Mouse (Mus musculus): Measurements from ENCODE around the gene Manbal. TPM values are rescaled to one million over a fixed set of nuclear protein-coding genes. Genes with fewer than 3 reads are reported as not detected.

Manbal gene
- polyA plus RNA-seq, 1 experiment from 2014 or later, result 111 TPM

DNA sequence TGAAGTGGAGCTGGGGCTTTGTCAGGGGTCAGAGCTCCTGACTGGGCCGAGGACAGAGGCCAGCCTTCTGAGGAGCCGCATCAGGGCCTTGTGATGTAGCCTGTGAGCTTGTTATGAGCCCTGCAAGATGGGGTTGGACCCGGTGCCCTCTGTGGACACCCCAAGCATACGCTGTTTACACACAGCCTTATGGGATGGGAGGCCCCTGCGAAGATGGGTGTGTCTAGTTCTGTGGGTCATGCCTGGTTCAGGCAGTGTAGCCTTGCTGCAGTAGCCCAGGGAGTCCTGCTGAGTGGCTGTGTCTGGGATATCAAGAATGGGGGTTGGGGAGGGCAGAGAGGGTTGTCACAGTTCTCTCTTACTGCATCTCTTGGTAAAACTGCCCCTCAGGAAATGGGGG lies 64.5 kb downstream of the Manbal start:
- H3K27me3 ChIP-seq (ENCODE audit: control insufficient read depth, insufficient read depth, low read depth, low read length), result no peaks in the 10 kb centered on the region

DNA sequence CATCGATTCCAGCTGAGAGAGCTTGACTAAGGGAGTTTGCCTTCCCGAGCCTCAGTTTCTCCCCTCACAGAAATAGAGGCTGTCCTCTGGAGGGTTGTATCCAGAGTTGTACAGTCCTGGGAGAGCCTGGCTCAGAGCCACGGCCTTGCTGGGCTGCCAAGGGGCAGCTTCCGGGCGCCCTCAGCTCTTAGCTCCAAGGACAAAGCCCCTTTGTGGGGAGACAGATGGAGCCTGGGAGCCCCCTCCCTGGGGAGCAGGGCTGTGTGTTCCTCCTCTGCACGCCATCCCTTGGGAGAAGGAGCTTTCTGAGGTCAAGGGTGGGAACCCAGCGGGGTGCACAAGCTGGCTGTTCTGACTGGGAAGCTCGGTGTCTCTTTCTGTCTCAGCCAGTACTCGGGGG lies 65.1 kb downstream of the Manbal start:
- no peak overlapping the region for H3K9ac ChIP-seq (ENCODE audit: low read depth, low read length)
- 51% methylated on average over 8 of the region's 9 CpGs for WGBS
- H3K4me1 ChIP-seq (ENCODE audit: control insufficient read depth, insufficient read depth, low read length), result peaks cover 56% of the 10 kb centered on the region

More for the DNA sequence above, 64.5 kb downstream of the Manbal start:
- Histone ChIP-seq H3K9me3 (replicated peaks; ENCODE audit: control insufficient read depth, low read length, poor library complexity, severe bottlenecking) (no peaks in the 10 kb centered on the region), H3K4me1 (ENCODE audit: control insufficient read depth, insufficient read depth, low read length) (peaks cover 60% of the 10 kb centered on the region), H3K36me3 (ENCODE audit: control insufficient read depth, insufficient read depth, low read length) (peaks cover 3% of the 10 kb centered on the region), H3K4me3 (ENCODE audit: low read depth, low read length) (no peak overlapping the region), H3K4me2 (ENCODE audit: low read length) (no peak overlapping the region), H3K27ac (ENCODE audit: low read length) (peak overlapping the region; percentile 33), H3K9ac (ENCODE audit: low read depth, low read length) (0 out of 2 replicates have a peak overlapping the region, but pooled peaks have one; percentile 32)
- ATAC-seq, result no peak
- WGBS, result 71% methylated on average over 5 of the region's 5 CpGs

DNA sequence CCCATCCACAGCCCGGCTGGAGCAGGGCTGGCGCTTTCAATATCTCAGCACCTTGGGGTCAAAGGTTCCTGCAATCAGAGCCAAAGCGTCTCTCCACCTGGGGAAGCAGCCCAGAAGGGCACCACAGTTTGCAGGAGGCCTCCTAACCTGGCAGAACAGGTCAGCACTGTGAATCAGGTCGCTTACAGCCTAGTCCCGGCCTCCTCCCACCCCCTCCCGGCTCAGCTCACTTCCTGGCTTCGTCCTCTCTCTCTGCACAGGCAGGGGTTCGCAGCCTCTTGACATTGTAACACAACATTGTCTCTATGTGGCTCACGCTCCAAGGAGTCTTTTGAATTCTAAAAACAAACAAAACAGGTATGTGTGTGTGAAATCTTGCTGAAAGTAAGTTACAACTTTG lies 66.6 kb downstream of the Manbal start:
- Histone ChIP-seq H3K36me3 (ENCODE audit: control insufficient read depth, insufficient read depth, low read length) (peaks cover 3% of the 10 kb centered on the region), H3K4me3 (ENCODE audit: low read depth, low read length) (no peak overlapping the region), H3K4me1 (ENCODE audit: control insufficient read depth, insufficient read depth, low read length) (peaks cover 43% of the 10 kb centered on the region), H3K9me3 (replicated peaks; ENCODE audit: control insufficient read depth, low read length, poor library complexity, severe bottlenecking) (no peaks in the 10 kb centered on the region), H3K4me2 (ENCODE audit: low read length) (no peak overlapping the region), H3K9ac (ENCODE audit: low read depth, low read length) (0 out of 2 replicates have a peak overlapping the region, but pooled peaks have one; percentile 17), H3K27ac (ENCODE audit: low read length) (peak overlapping the region; percentile 58), H3K27me3 (ENCODE audit: control insufficient read depth, insufficient read depth, low read depth, low read length) (no peaks in the 10 kb centered on the region)
- 45% methylated on average over 9 of the region's 9 CpGs for WGBS
- ATAC-seq, result no peak

More for the DNA sequence above, 65.1 kb downstream of the Manbal start:
- H3K27ac ChIP-seq (ENCODE audit: low read length), result peak overlapping the region; percentile 43
- H3K27me3 ChIP-seq (ENCODE audit: control insufficient read depth, insufficient read depth, low read depth, low read length), result no peaks in the 10 kb centered on the region
- H3K36me3 ChIP-seq (ENCODE audit: control insufficient read depth, insufficient read depth, low read length), result peaks cover 3% of the 10 kb centered on the region
- H3K4me2 ChIP-seq (ENCODE audit: low read length), result no peak overlapping the region
- H3K4me3 ChIP-seq (ENCODE audit: low read depth, low read length), result no peak overlapping the region
- ATAC-seq, result peak; percentile 55
- no peaks in the 10 kb centered on the region for H3K9me3 ChIP-seq (replicated peaks; ENCODE audit: control insufficient read depth, low read length, poor library complexity, severe bottlenecking)

DNA sequence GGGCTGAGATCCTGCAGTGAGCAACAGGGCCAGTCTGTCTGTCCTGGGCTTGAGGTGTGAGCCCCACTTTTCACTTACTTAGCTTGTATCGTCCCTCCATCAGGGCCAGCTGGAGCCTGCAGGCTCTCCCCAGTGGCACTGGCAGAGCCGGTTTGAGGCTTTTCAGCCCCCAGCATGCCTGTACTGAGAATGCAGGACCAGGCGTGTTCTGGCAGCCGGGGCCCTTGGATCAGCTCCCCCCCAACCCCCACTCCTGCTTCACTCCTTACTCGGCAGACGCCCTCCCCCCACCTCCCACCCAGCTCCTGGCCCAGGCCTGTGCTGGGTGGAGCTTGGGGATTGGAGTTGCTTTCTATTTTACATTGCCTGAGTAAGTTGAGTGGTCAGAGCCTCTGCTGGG lies 67.1 kb downstream of the Manbal start:
- Histone ChIP-seq H3K9ac (ENCODE audit: low read depth, low read length) (0 out of 2 replicates have a peak overlapping the region, but pooled peaks have one; percentile 17), H3K4me2 (ENCODE audit: low read length) (no peak overlapping the region), H3K27ac (ENCODE audit: low read length) (peak overlapping the region; percentile 58), H3K4me1 (ENCODE audit: control insufficient read depth, insufficient read depth, low read length) (peaks cover 39% of the 10 kb centered on the region), H3K36me3 (ENCODE audit: control insufficient read depth, insufficient read depth, low read length) (peaks cover 3% of the 10 kb centered on the region; the same call in 1 of the 2 replicates), H3K27me3 (ENCODE audit: control insufficient read depth, insufficient read depth, low read depth, low read length) (no peaks in the 10 kb centered on the region), H3K9me3 (replicated peaks; ENCODE audit: control insufficient read depth, low read length, poor library complexity, severe bottlenecking) (no peaks in the 10 kb centered on the region), H3K4me3 (ENCODE audit: low read depth, low read length) (no peak overlapping the region)
- peak; percentile 36; the same call in 1 of the 2 replicates for ATAC-seq
- WGBS, result 12% methylated on average over 6 of the region's 6 CpGs

DNA sequence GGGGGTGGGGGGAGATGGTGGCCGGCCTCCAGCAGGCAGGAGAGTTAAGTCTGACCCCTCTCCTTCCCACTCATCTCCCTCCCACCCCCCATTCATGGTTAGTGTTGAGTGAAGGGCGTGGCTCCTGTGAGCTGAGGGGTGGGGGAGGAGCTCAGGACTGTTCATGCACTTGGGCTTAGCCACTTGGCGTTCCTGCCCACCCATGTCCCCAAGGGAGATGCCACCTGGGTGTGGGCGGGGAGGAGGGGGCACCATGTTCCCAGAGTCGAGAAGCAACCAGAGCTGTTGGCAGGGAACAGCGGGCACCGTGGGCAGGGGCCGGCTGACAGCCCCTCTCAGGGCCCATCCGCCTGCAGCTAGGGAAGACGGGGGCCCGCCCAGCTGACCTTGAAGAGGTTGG lies 69.1 kb downstream of the Manbal start:
- Histone ChIP-seq H3K9me3 (replicated peaks; ENCODE audit: control insufficient read depth, low read length, poor library complexity, severe bottlenecking) (no peaks in the 10 kb centered on the region), H3K4me3 (ENCODE audit: low read depth, low read length) (no peak overlapping the region), H3K9ac (ENCODE audit: low read depth, low read length) (no peak overlapping the region), H3K4me2 (ENCODE audit: low read length) (no peak overlapping the region), H3K4me1 (ENCODE audit: control insufficient read depth, insufficient read depth, low read length) (peaks cover 29% of the 10 kb centered on the region), H3K27me3 (ENCODE audit: control insufficient read depth, insufficient read depth, low read depth, low read length) (no peaks in the 10 kb centered on the region), H3K27ac (ENCODE audit: low read length) (no peak overlapping the region), H3K36me3 (ENCODE audit: control insufficient read depth, insufficient read depth, low read length) (peaks cover 15% of the 10 kb centered on the region)
- no peak for ATAC-seq
- 89% methylated on average over 11 of the region's 11 CpGs for WGBS

DNA sequence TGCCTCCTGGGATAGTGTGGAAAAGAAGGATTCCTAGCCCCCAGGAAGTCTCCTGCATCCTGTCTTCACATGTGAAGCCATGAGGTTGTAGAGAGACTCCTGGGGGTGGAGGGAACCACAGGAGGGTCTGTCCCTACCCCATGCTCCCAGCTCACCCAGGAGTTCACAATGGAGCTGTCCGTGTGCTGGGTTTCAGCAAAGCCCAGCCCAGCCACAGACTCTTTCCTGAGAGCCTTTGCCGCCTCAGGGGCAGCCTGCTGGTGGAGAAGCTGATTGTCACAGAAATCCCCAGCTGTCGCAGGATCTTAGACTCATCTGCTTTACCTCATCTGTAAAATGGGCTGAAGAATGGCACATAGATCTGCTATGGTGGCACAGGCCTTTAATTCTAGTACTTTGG lies 69.7 kb downstream of the Manbal start:
- Histone ChIP-seq H3K9ac (ENCODE audit: low read depth, low read length) (no peak overlapping the region), H3K4me2 (ENCODE audit: low read length) (no peak overlapping the region), H3K9me3 (replicated peaks; ENCODE audit: control insufficient read depth, low read length, poor library complexity, severe bottlenecking) (no peaks in the 10 kb centered on the region), H3K27ac (ENCODE audit: low read length) (no peak overlapping the region), H3K4me3 (ENCODE audit: low read depth, low read length) (no peak overlapping the region), H3K27me3 (ENCODE audit: control insufficient read depth, insufficient read depth, low read depth, low read length) (no peaks in the 10 kb centered on the region), H3K4me1 (ENCODE audit: control insufficient read depth, insufficient read depth, low read length) (peaks cover 25% of the 10 kb centered on the region), H3K36me3 (ENCODE audit: control insufficient read depth, insufficient read depth, low read length) (peaks cover 16% of the 10 kb centered on the region)
- WGBS, result 86% methylated on average over 3 of the region's 3 CpGs
- no peak for ATAC-seq

DNA sequence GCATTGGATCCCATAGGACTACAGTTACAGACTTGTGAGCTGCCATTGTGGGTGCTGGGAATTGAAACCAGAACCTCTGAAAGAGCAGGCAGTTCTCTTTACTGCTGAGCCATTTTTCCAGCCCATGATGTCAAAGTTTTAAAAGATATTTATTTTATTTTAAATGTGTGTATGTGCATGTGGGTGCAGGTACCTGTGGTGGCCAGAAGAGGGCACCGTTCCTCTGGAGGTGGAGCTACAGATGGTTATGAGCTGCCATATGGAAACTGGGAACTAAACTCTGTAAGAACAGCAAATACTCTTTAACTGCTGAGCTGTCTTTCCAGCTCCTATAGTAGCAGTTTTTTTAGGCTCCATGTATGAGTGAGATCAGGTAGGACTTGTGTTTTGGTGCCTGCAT lies 74.0 kb downstream of the Manbal start:
- Histone ChIP-seq H3K9me3 (replicated peaks; ENCODE audit: control insufficient read depth, low read length, poor library complexity, severe bottlenecking) (no peaks in the 10 kb centered on the region), H3K27me3 (ENCODE audit: control insufficient read depth, insufficient read depth, low read depth, low read length) (no peaks in the 10 kb centered on the region), H3K4me3 (ENCODE audit: low read depth, low read length) (no peak overlapping the region), H3K4me2 (ENCODE audit: low read length) (no peak overlapping the region), H3K27ac (ENCODE audit: low read length) (no peak overlapping the region), H3K9ac (ENCODE audit: low read depth, low read length) (no peak overlapping the region), H3K36me3 (ENCODE audit: control insufficient read depth, insufficient read depth, low read length) (peaks cover 16% of the 10 kb centered on the region), H3K4me1 (ENCODE audit: control insufficient read depth, insufficient read depth, low read length) (no peaks in the 10 kb centered on the region)
- no peak for ATAC-seq
- 100% methylated on average over 1 of the region's 1 CpGs for WGBS

Other genes with a start within 250 kb of the Manbal start
- 9.1 and 9.6 TPM in 2 replicates for gene Samhd1, start 232.3 kb upstream of the Manbal start, polyA plus RNA-seq (2015; fragmentation: Nextera tagmentation; extraction: Ambion mirVana)
- 4.2 and 5.3 TPM in 2 replicates for gene Rbl1, start 163.1 kb upstream of the Manbal start, polyA plus RNA-seq (2015; fragmentation: Nextera tagmentation; extraction: Ambion mirVana)
- gene Rpn2, start 88.6 kb upstream of the Manbal start, polyA plus RNA-seq (2015; fragmentation: Nextera tagmentation; extraction: Ambion mirVana), result 207 and 225 TPM in 2 replicates
- gene Mroh8, start 88.0 kb upstream of the Manbal start, polyA plus RNA-seq (2015; fragmentation: Nextera tagmentation; extraction: Ambion mirVana), result 0.54 and 0.63 TPM in 2 replicates
- gene Ghrh, start 20.1 kb upstream of the Manbal start, polyA plus RNA-seq (2015; fragmentation: Nextera tagmentation; extraction: Ambion mirVana), result 2.6 and 2.7 TPM in 2 replicates
- 32.5 and 33.2 TPM in 2 replicates for gene Src, start 50.9 kb downstream of the Manbal start, polyA plus RNA-seq (2015; fragmentation: Nextera tagmentation; extraction: Ambion mirVana)
- 9,243 and 10,143 TPM in 2 replicates for gene Nnat, start 192.5 kb downstream of the Manbal start, polyA plus RNA-seq (2015; fragmentation: Nextera tagmentation; extraction: Ambion mirVana)
- gene Blcap, start 203.7 kb downstream of the Manbal start, polyA plus RNA-seq (2015; fragmentation: Nextera tagmentation; extraction: Ambion mirVana), result 357 and 363 TPM in 2 replicates

Measured in midbrain, embryonic 16.5 days (tissue).